Mouse (Mus musculus) small intestine, adult 2 months (tissue): Measurements from ENCODE around the gene Kpna7. TPM values are rescaled to one million over a fixed set of nuclear protein-coding genes. Genes with fewer than 3 reads are reported as not detected.

ENCODE experiments used
- H3K27ac ChIP-seq: fragments of 200-500 bp; 2 replicates; pipeline ENCODE4 v1.5.1; 2012; ENCODE audit warnings: low read depth, low read length, control low read depth, inconsistent platforms; ENCODE audit not compliant: insufficient read depth
- H3K27me3 ChIP-seq: fragments of 200-500 bp; 2 replicates; pipeline ENCODE4 v1.6.1; 2012; ENCODE audit warnings: mild to moderate bottlenecking, moderate library complexity, low read length, inconsistent platforms; ENCODE audit not compliant: control insufficient read depth, insufficient read depth
- H3K36me3 ChIP-seq: fragments of 200-500 bp; 2 replicates; pipeline ENCODE4 v1.6.1; 2012; ENCODE audit warnings: mild to moderate bottlenecking, low read length, control low read depth, inconsistent platforms; ENCODE audit not compliant: control insufficient read depth, insufficient read depth
- H3K4me1 ChIP-seq: fragments of 200-500 bp; 2 replicates; pipeline ENCODE4 v1.6.1; 2012; ENCODE audit warnings: low read length, inconsistent platforms, mixed read lengths; ENCODE audit not compliant: control insufficient read depth, insufficient read depth, insufficient read length
- H3K4me3 ChIP-seq: fragments of 200-500 bp; 2 replicates; pipeline ENCODE4 v1.5.1; 2012; ENCODE audit warnings: low read depth, mild to moderate bottlenecking, control low read depth, inconsistent platforms, low read length, moderate library complexity
- CTCF ChIP-seq: fragments of 200-500 bp; IDR thresholded peaks from 2 replicates; pipeline ENCODE4 v1.5.1; 2012; ENCODE audit warnings: low read depth, mild to moderate bottlenecking, control low read depth, inconsistent platforms, low read length, moderate library complexity, mixed read lengths; ENCODE audit not compliant: insufficient replicate concordance, insufficient read length; ENCODE audit errors: extremely low read depth
- POLR2A ChIP-seq: fragments of 200-500 bp; IDR thresholded peaks from 2 replicates; pipeline ENCODE4 v1.6.1; 2012; ENCODE audit warnings: low read depth, mild to moderate bottlenecking, control low read depth, inconsistent platforms, low read length, moderate library complexity
- WGBS: fragments of 180-500 bp; shearing (Covaris S2); methylation state at CpG from one replicate; pipeline ENCODE4 v1.1.7; 2018; 5-methylcytosine and 5-hydroxymethylcytosine counted together
- polyA plus RNA-seq: library from polyadenylated mRNA; depleted of rRNA; stranded (reverse); fragments of >200 nt; gene quantifications from 2 replicates; pipeline ENCODE4 v1.2.3, GENCODE M21; 2012; rRNA removed

Kpna7 gene
- polyA plus RNA-seq, 1 experiment, result not detected

GRCm38 (mm10) chr5:144946032-144946431, 137.8 kb downstream of the Kpna7 start:
- WGBS, result 59% methylated on average over 4 of the region's 4 CpGs
- TF ChIP-seq POLR2A (no peak), CTCF (no peak)
- Histone ChIP-seq H3K27me3 (no peaks in the 10 kb centered on the region), H3K36me3 (no peaks in the 10 kb centered on the region), H3K4me3 (no peak overlapping the region), H3K4me1 (peaks cover 51% of the 10 kb centered on the region), H3K27ac (no peak overlapping the region)

- Histone ChIP-seq H3K27me3 (no peaks in the 10 kb centered on the region), H3K4me1 (peaks cover 52% of the 10 kb centered on the region), H3K4me3 (no peak overlapping the region), H3K36me3 (no peaks in the 10 kb centered on the region), H3K27ac (no peak overlapping the region)
- TF ChIP-seq POLR2A (no peak), CTCF (no peak)
- 85% methylated on average over 7 of the region's 7 CpGs for WGBS
These were observed 138.9 kb downstream of the Kpna7 start for GRCm38 (mm10) chr5:144944932-144945331.

GRCm38 (mm10) chr5:144944370-144944769, 139.5 kb downstream of the Kpna7 start:
- WGBS, result 29% methylated on average over 4 of the region's 4 CpGs
- Histone ChIP-seq H3K4me3 (no peak overlapping the region), H3K27me3 (no peaks in the 10 kb centered on the region), H3K4me1 (peaks cover 48% of the 10 kb centered on the region), H3K36me3 (no peaks in the 10 kb centered on the region), H3K27ac (peak overlapping the region; percentile 35)
- TF ChIP-seq CTCF, result no peak

GRCm38 (mm10) chr5:144943346-144943745, 140.5 kb downstream of the Kpna7 start:
- TF ChIP-seq CTCF (no peak), POLR2A (no peak)
- 34% methylated on average over 6 of the region's 6 CpGs for WGBS
- no peaks in the 10 kb centered on the region for H3K27me3 ChIP-seq
- no peaks in the 10 kb centered on the region for H3K36me3 ChIP-seq
- no peak overlapping the region for H3K4me3 ChIP-seq
- peak overlapping the region; percentile 57 for H3K27ac ChIP-seq
- H3K4me1 ChIP-seq, result peaks cover 45% of the 10 kb centered on the region

GRCm38 (mm10) chr5:144942431-144942830, 141.4 kb downstream of the Kpna7 start:
- H3K27ac ChIP-seq, result no peak overlapping the region
- H3K36me3 ChIP-seq, result no peaks in the 10 kb centered on the region
- H3K4me1 ChIP-seq, result peaks cover 38% of the 10 kb centered on the region
- 76% methylated on average over 9 of the region's 9 CpGs for WGBS
- H3K27me3 ChIP-seq, result no peaks in the 10 kb centered on the region
- no peak for TF ChIP-seq POLR2A
- no peak for TF ChIP-seq CTCF
- no peak overlapping the region for H3K4me3 ChIP-seq

GRCm38 (mm10) chr5:144940904-144941303, 142.9 kb downstream of the Kpna7 start:
- WGBS, result 60% methylated on average over 3 of the region's 3 CpGs
- H3K27me3 ChIP-seq, result no peaks in the 10 kb centered on the region
- H3K27ac ChIP-seq, result no peak overlapping the region
- TF ChIP-seq CTCF (no peak), POLR2A (no peak)
- no peak overlapping the region for H3K4me3 ChIP-seq
- no peaks in the 10 kb centered on the region for H3K36me3 ChIP-seq
- H3K4me1 ChIP-seq, result peaks cover 39% of the 10 kb centered on the region

- 69% methylated on average over 2 of the region's 2 CpGs for WGBS
- H3K27me3 ChIP-seq, result no peaks in the 10 kb centered on the region
- H3K4me1 ChIP-seq, result peaks cover 35% of the 10 kb centered on the region
- no peak overlapping the region for H3K27ac ChIP-seq
- TF ChIP-seq POLR2A (no peak), CTCF (no peak)
- H3K36me3 ChIP-seq, result no peaks in the 10 kb centered on the region
- no peak overlapping the region for H3K4me3 ChIP-seq
These were observed 146.5 kb downstream of the Kpna7 start for GRCm38 (mm10) chr5:144937304-144937703.

Other genes starting within 250 kb of the Kpna7 start
- 12.0 and 19.5 TPM in 2 replicates for gene Smurf1, start 118.2 kb downstream of the Kpna7 start, polyA plus RNA-seq
- not detected in 2 replicates for gene Gm4871, start 51.3 kb downstream of the Kpna7 start, polyA plus RNA-seq
- not detected in 2 replicates for gene 1700018F24Rik, start 41.0 kb downstream of the Kpna7 start, polyA plus RNA-seq
- gene Arpc1a, start 200 bp downstream of the Kpna7 start, polyA plus RNA-seq, result 59.7 and 105 TPM in 2 replicates
- gene Arpc1b, start 30.2 kb upstream of the Kpna7 start, polyA plus RNA-seq, result 595 and 1,197 TPM in 2 replicates
- gene Pdap1, start 56.2 kb upstream of the Kpna7 start, polyA plus RNA-seq, result 8.5 and 18.7 TPM in 2 replicates
- 28.1 and 52.8 TPM in 2 replicates for gene Bud31, start 56.3 kb upstream of the Kpna7 start, polyA plus RNA-seq
- gene Ptcd1, start 83.1 kb upstream of the Kpna7 start, polyA plus RNA-seq, result 5.6 and 11.6 TPM in 2 replicates
- 11.6 and 23.2 TPM in 2 replicates for gene Cpsf4, start 83.2 kb upstream of the Kpna7 start, polyA plus RNA-seq
- 99.9 and 140 TPM in 2 replicates for gene Atp5j2, start 108.0 kb upstream of the Kpna7 start, polyA plus RNA-seq
- gene Zkscan14, start 117.8 kb upstream of the Kpna7 start, polyA plus RNA-seq, result 1.5 and 2.9 TPM in 2 replicates
- 1.8 and 3.9 TPM in 2 replicates for gene Zkscan5, start 120.5 kb upstream of the Kpna7 start, polyA plus RNA-seq
- 3.2 and 8.6 TPM in 2 replicates for gene Zfp655, start 147.7 kb upstream of the Kpna7 start, polyA plus RNA-seq
- 7.9 and 16.4 TPM in 2 replicates for gene Zscan25, start 196.5 kb upstream of the Kpna7 start, polyA plus RNA-seq